ENCODE assay signal across 14 mouse cellular contexts in the genomic region with DNA sequence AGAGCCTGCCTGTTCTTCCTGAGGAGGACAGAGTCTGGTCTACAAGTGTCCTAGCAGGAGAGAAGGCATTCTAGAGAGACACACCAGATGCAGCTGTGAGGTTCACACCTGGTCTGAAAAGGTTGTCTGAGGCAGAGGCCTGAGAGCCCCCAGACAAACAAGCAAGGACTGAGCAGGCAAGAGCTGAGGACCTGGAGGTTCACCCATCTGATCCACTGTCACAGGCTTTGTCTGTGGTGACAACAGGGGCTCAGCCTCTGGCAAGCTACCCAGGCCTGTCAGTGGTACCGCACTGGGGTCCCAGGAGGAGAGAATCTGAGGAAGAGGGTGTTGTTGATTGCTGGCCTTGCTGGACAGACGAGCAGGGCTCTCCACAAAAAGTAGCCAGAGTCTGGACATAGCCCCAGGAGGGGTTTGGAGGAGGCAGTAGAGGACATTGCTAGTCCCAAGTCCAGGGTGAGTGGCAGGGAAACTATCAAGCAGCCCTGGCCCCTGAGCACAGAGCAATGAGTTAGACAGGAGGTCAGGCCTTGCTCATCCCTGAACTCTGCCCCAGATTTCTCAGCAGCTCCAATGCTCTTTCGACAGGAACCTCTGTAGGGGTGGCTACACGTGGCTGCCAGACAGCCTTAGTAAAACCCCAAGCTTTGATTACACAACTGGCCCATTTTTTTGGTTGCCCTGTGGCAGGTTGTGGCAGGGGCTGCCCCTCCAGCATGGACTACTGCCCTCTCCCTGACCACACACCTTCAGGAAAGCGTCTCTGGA. TPM values are rescaled to one million over a fixed set of nuclear protein-coding genes. Genes with fewer than 3 reads are reported as not detected.
A peak's percentile ranks its signal among the peaks of the same experiment; 100 is the strongest.
DNase-seq lines count a peak whose midpoint lies in the region; ATAC-seq and TF ChIP-seq lines count a peak whose summit lies in the region.
"Had no signal": no experiment of that assay in that cellular context is flagged by ENCODE, and none has a peak within 500 bp of the region (broad histone marks: within the 10 kb centered on the region; RNA-seq: fewer than 3 reads in every experiment).

No protein-coding gene starts in this region.

- no peak overlapping the region for H3K4me2 ChIP-seq in kidney, embryonic 16.5 days (replicated peaks; ENCODE audit: low read depth, low read length)
- H3K4me2 ChIP-seq: forebrain, embryonic 13.5 days; midbrain, embryonic 15.5 days; neural tube, embryonic 12.5 days had no signal

- no peak for TF ChIP-seq POLR2A in kidney, adult 2 months (IDR thresholded peaks at IDR 0.05; ENCODE audit: low read depth, low read length)

- H3K4me3 ChIP-seq in kidney, adult 2 months (ENCODE audit: insufficient read depth, low read depth, low read length) = no peak overlapping the region
- H3K4me3 ChIP-seq in kidney, embryonic 16.5 days (ENCODE audit: low read length) = no peak overlapping the region
- H3K4me3 ChIP-seq: forebrain, embryonic 13.5 days; midbrain, embryonic 15.5 days; neural tube, embryonic 12.5 days had no signal

- no peak overlapping the region for H3K9ac ChIP-seq in kidney, embryonic 16.5 days (replicated peaks; ENCODE audit: low read length)
- H3K9ac ChIP-seq: forebrain, embryonic 13.5 days; midbrain, embryonic 15.5 days; neural tube, embryonic 12.5 days had no signal

- no peak for TF ChIP-seq CTCF in kidney, adult 2 months (conservative IDR thresholded peaks at IDR 0.05; ENCODE audit: insufficient read depth, insufficient read length, low read depth, low read length)

- no peak for ATAC-seq in kidney, embryonic 16.5 days (ENCODE audit: low FRiP score, low TSS enrichment)
- ATAC-seq in megakaryocyte progenitor cell, adult 5-6 weeks (replicated peaks; ENCODE audit: poor library complexity) = peak; percentile 33
- ATAC-seq: forebrain, embryonic 13.5 days; midbrain, embryonic 15.5 days had no signal

- H3K27ac ChIP-seq in kidney, adult 2 months (ENCODE audit: insufficient read depth, low read depth, low read length) = peak overlapping the region; percentile 84
- no peak overlapping the region for H3K27ac ChIP-seq in kidney, embryonic 16.5 days (ENCODE audit: low read length)
- H3K27ac ChIP-seq: forebrain, embryonic 13.5 days; midbrain, embryonic 15.5 days; neural tube, embryonic 12.5 days had no signal

- DNase-seq in adrenal gland, adult (ENCODE audit: inconsistent age in 2 of 2, low spot score in 1 of 2) = peak; percentile 82 to 92
- no peak for DNase-seq in adrenal gland, postnatal 4 days (ENCODE audit: low spot score in 2 of 2)
- peak; percentile 93 for DNase-seq in kidney, adult 2 months
- peak; percentile 95 for DNase-seq in kidney, adult 9 months
- no peak for DNase-seq in spleen, postnatal 14 days (ENCODE audit: low spot score in 2 of 2)
- no peak for DNase-seq in layer of hippocampus, adult 9-10 months (ENCODE audit: low spot score)
- DNase-seq: cerebellum, postnatal 36 days; gastrocnemius, postnatal 10 days; lung, postnatal 14 days had no signal

- no peaks in the 10 kb centered on the region for H3K36me3 ChIP-seq in kidney, adult 2 months (ENCODE audit: control insufficient read depth, insufficient read depth, low read length)
- peaks cover 9% of the 10 kb centered on the region; the same call in 1 of the 2 replicates for H3K36me3 ChIP-seq in kidney, embryonic 16.5 days (ENCODE audit: insufficient read depth, low read length)
- H3K36me3 ChIP-seq: midbrain, embryonic 15.5 days had no signal

- 51% methylated on average over 5 of the region's 5 CpGs for WGBS in kidney, adult 2 months
- WGBS in kidney, embryonic 16.5 days = 68% methylated on average over 5 of the region's 5 CpGs

- peaks cover 50% of the 10 kb centered on the region for H3K4me1 ChIP-seq in kidney, adult 2 months (ENCODE audit: control insufficient read depth, insufficient read depth, low read length)
- peaks cover 29% of the 10 kb centered on the region for H3K4me1 ChIP-seq in kidney, embryonic 16.5 days (ENCODE audit: insufficient read depth, low read length)
- H3K4me1 ChIP-seq: midbrain, embryonic 15.5 days had no signal

- H3K27me3 ChIP-seq in kidney, adult 2 months (replicated peaks; ENCODE audit: control insufficient read depth, insufficient read depth, low read length) = no peaks in the 10 kb centered on the region
- H3K27me3 ChIP-seq in kidney, embryonic 16.5 days (ENCODE audit: insufficient read depth, low read length) = no peaks in the 10 kb centered on the region
- H3K27me3 ChIP-seq: forebrain, embryonic 13.5 days; midbrain, embryonic 15.5 days had no signal

- no peaks in the 10 kb centered on the region for H3K9me3 ChIP-seq in kidney, embryonic 16.5 days (ENCODE audit: low read length)
- H3K9me3 ChIP-seq: forebrain, embryonic 13.5 days; midbrain, embryonic 15.5 days had no signal

RNA-seq across cellular contexts. Expression of gene Pim3, which starts 8.6 kb away (rescaled TPM):
- 10 to 100 TPM; 45.9 to 48.8 TPM for total RNA-seq in adrenal gland, postnatal 4 days (2021)
- 78.5 and 85.8 TPM in 2 replicates for polyA plus RNA-seq in kidney, adult 2 months (2012; rRNA removed)
- polyA plus RNA-seq in kidney, embryonic 16.5 days (2015; fragmentation: Nextera tagmentation; extraction: Ambion mirVana) = 59.6 and 77.7 TPM in 2 replicates
- 11.0 and 18.0 TPM in 2 replicates for total RNA-seq in megakaryocyte progenitor cell, adult 5-6 weeks (2015)
- 11.1 and 14.3 TPM in 2 replicates for total RNA-seq in megakaryocyte progenitor cell, adult 5-6 weeks (2017)

RNA-seq across cellular contexts. Expression of gene Creld2, which starts 51.2 kb away (rescaled TPM):
- 10 to 100 TPM; 28.0 to 36.1 TPM for total RNA-seq in adrenal gland, postnatal 4 days (2021)
- polyA plus RNA-seq in kidney, adult 2 months (2012; rRNA removed) = 27.3 and 30.4 TPM in 2 replicates
- polyA plus RNA-seq in kidney, embryonic 16.5 days (2015; fragmentation: Nextera tagmentation; extraction: Ambion mirVana) = 118 and 133 TPM in 2 replicates
- total RNA-seq in megakaryocyte progenitor cell, adult 5-6 weeks (2015) = 65.2 and 68.1 TPM in 2 replicates
- total RNA-seq in megakaryocyte progenitor cell, adult 5-6 weeks (2017) = 117 and 124 TPM in 2 replicates

RNA-seq across cellular contexts. Expression of gene Alg12, which starts 51.5 kb away (rescaled TPM):
- total RNA-seq in adrenal gland, postnatal 4 days (2021) = 10 to 100 TPM; 15.8 to 16.6 TPM
- 18.1 and 21.3 TPM in 2 replicates for polyA plus RNA-seq in kidney, adult 2 months (2012; rRNA removed)
- polyA plus RNA-seq in kidney, embryonic 16.5 days (2015; fragmentation: Nextera tagmentation; extraction: Ambion mirVana) = 15.7 and 16.9 TPM in 2 replicates
- total RNA-seq in megakaryocyte progenitor cell, adult 5-6 weeks (2015) = 10.9 and 18.2 TPM in 2 replicates
- 7.9 and 10.3 TPM in 2 replicates for total RNA-seq in megakaryocyte progenitor cell, adult 5-6 weeks (2017)

Comparison
In these comparisons a context has a peak if more than half of its experiments do, and no peak if none do; other contexts are left out.
1. DNase-seq: peak in adrenal gland, adult (2 of 2), kidney, adult 2 months (single experiment) and kidney, adult 9 months (single experiment); none in adrenal gland, postnatal 4 days (0 of 2), spleen, postnatal 14 days (0 of 2) and layer of hippocampus, adult 9-10 months (single experiment).